Mouse (Mus musculus): ENCODE data around the gene Lifr. TPM values are rescaled to one million over a fixed set of nuclear protein-coding genes. Genes with fewer than 3 reads are reported as not detected.

The Lifr gene
- polyA plus RNA-seq, 2 experiments from 2014 or later = 0.06 to 0.16 TPM

GRCm38 (mm10) chr15:7166735-7167134, 76.3 kb downstream of the Lifr start:
- no peak for ATAC-seq

GRCm38 (mm10) chr15:7167238-7167905, 77.0 kb downstream of the Lifr start:
- no peak for ATAC-seq

- no peak for ATAC-seq
Measured at GRCm38 (mm10) chr15:7167906-7168532, 77.6 kb downstream of the Lifr start.

GRCm38 (mm10) chr15:7172875-7173274, 82.5 kb downstream of the Lifr start:
- no peak for ATAC-seq

GRCm38 (mm10) chr15:7173346-7173745, 82.9 kb downstream of the Lifr start:
- no peak for ATAC-seq

- no peak for ATAC-seq
Measured at GRCm38 (mm10) chr15:7173776-7174175, 83.4 kb downstream of the Lifr start.

- no peak for ATAC-seq
Measured at GRCm38 (mm10) chr15:7180576-7180975, 90.2 kb downstream of the Lifr start.

GRCm38 (mm10) chr15:7187682-7188081, 97.3 kb downstream of the Lifr start:
- ATAC-seq = no peak

- no peak for ATAC-seq
Measured at GRCm38 (mm10) chr15:7189678-7190454, 99.5 kb downstream of the Lifr start.

- no peak for ATAC-seq
Measured at GRCm38 (mm10) chr15:7191074-7191473, 100.7 kb downstream of the Lifr start.

GRCm38 (mm10) chr15:7192582-7192981, 102.2 kb downstream of the Lifr start:
- no peak for ATAC-seq

GRCm38 (mm10) chr15:7194147-7194720, 103.8 kb downstream of the Lifr start:
- ATAC-seq = no peak

- ATAC-seq = no peak
Measured at GRCm38 (mm10) chr15:7194748-7195221, 104.4 kb downstream of the Lifr start.

GRCm38 (mm10) chr15:7197652-7198445, 107.4 kb downstream of the Lifr start:
- no peak for ATAC-seq

- ATAC-seq = no peak
Measured at GRCm38 (mm10) chr15:7198816-7199215, 108.4 kb downstream of the Lifr start.

GRCm38 (mm10) chr15:7200286-7200685, 109.9 kb downstream of the Lifr start:
- ATAC-seq = no peak

- ATAC-seq = no peak
Measured at GRCm38 (mm10) chr15:7201421-7202380, 111.3 kb downstream of the Lifr start.

- no peak for ATAC-seq
Measured at GRCm38 (mm10) chr15:7202981-7203380, 112.6 kb downstream of the Lifr start.

- ATAC-seq = no peak
Measured at GRCm38 (mm10) chr15:7203606-7204330, 113.4 kb downstream of the Lifr start.

- no peak for ATAC-seq
Measured at GRCm38 (mm10) chr15:7204917-7205316, 114.5 kb downstream of the Lifr start.

Measured in CD4-positive, CD25-positive, alpha-beta regulatory T cell, adult 4 months (primary cell).